Mouse (Mus musculus) left cerebral cortex, postnatal 14 days (tissue): ENCODE measurements around the gene Nell1. TPM values are rescaled to one million over a fixed set of nuclear protein-coding genes. Genes with fewer than 3 reads are reported as not detected.

Experiments
- DNase-seq, 2 experiments: peaks; one replicate each; pipeline ENCODE4 v3.0.0; 2021 to 2022; ENCODE audit warnings: low spot score in 2 of 2, mixed read lengths in 1 of 2
- intact Hi-C: fragments of 180-260 bp; cut with DNase I; formaldehyde crosslinking; loops from one replicate; pipeline ENCODE4 v1.15.1; 2025
- total RNA-seq, 2 experiments: library from RNA; stranded (reverse); gene quantifications; 2 replicates each; pipeline ENCODE4 v1.2.3; 2021

Nell1 gene
- total RNA-seq, 2 experiments from 2014 or later: 44.4 to 46.9 TPM

DNA sequence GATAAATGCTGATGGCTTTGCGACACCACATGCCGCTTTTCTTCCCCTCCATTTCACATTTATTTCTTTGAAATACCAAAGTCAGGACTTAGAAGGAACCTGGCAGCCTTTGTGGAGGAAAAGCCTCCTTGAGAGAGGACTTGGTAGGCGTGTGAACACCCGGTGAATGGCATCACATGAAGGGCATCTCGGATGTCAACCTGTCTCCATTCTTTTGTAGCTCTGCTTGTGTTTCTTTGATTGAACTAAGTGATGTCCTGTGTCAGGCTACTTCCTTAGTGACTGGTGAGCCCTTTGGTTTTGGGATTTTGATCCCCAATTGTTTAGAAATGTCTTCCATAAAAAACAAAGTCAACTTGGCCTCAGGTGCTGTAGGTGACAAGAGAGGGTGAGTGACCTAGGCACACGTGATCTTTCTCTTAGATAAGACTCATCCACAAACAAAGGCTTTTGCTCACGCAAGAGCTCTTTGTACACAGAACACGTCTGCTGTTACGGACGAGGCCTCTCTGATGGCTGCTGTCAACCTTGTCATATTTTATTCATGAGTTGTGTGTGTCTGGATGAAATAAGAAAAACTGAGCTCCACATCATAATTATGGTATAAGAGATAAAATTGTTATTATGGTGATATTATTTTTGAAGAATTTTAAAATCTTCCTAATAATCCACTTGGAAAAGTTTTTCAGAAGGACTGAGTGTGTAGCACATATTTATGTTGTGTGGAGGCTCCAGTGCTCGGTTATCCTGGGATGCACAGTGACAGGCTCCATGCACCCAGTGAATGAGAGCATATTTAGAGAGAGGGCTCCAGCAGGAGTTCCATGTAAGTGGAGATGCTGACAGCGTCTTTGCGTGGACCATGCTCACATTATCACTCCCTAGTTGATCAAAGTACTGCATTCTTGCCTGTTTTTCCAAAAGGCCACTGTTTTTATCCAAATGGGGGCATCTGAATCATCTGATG, 60.8 kb downstream of the Nell1 start:
- intact Hi-C loops: no loop called here
- DNase-seq: no peak

DNA sequence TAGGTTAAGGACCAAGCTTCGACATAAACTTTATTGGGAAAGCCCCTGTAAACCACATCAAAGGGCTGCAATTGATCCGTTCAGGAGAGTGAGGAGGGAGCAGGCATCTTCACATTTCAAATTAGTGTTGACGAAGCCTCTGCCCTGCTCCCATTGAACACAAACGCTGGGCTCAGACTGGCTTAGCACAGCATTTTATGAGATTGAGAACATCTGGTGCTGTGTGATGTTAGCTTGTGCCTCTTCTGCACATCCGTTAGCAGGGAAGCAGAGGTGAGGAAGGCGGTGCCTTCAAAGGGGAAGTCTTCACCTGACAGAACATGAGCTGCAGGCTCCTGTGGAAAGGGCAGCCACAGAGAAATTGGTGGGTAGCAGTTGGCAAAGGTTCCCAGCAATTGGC, 66.4 kb downstream of the Nell1 start:
- DNase-seq: no peak
- intact Hi-C loops: no loop called here

DNA sequence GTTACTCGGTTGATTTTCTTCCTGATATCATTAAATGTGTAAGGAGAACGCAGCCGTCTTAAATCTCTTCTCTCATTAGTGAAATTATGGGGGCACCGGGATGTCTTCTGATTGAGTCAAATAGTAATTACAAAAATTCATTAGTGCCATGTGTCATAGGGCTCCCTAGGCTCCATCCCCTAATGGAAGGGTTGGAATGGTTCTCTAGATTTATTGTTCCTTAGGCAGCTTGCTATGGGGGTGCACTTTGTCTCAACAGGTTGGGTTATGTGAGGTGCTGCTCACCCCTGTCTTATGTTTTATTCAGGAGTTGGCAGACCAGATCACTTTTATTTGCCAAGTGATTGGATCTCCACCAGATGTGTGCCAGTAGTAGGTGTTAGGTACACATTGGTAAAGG, 75.5 kb downstream of the Nell1 start:
- no peak for DNase-seq

DNA sequence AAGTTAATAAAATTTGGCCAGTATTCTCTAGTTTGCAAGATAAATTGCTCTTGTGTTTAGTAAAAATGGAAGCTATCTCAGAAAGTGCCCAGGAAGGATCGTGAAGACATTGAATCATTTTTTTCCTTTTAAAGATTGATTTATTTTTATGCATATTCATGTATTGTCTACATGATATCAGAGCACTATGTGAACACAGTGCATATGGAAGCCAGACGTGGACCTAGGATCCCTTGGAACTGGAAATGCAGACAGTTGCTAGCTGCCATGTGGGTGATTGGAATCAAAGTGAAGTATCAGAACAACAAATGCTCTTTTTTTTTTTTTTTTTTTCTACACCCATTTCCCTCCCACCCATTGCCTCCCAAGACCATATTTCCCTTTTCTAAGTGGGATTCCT, 79.0 kb downstream of the Nell1 start:
- DNase-seq: no peak
- intact Hi-C loops: no loop called here

More for the DNA sequence above, 75.5 kb downstream of the Nell1 start:
- intact Hi-C loops: no loop called here

DNA sequence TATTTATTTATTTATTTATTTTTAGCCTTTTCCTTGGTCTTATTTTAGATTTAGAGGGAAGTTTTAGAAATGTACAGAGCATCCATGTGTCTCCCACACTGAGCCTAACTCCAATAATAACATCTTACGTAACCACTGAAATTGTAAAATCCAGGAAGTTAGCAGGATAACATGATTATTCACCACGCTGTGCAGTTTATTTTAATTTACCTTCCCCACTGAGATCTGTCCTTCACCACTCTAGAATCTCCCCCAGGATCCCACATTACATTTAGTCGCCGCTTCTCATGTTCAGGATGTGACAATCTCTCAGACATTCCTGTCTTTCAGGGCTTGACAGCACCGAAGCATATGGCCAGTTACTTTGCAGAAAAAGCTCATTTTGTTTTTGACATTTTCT, 119.8 kb downstream of the Nell1 start:
- intact Hi-C loops: no loop called here
- peak in 1 of 2 experiments; percentile 23 for DNase-seq

DNA sequence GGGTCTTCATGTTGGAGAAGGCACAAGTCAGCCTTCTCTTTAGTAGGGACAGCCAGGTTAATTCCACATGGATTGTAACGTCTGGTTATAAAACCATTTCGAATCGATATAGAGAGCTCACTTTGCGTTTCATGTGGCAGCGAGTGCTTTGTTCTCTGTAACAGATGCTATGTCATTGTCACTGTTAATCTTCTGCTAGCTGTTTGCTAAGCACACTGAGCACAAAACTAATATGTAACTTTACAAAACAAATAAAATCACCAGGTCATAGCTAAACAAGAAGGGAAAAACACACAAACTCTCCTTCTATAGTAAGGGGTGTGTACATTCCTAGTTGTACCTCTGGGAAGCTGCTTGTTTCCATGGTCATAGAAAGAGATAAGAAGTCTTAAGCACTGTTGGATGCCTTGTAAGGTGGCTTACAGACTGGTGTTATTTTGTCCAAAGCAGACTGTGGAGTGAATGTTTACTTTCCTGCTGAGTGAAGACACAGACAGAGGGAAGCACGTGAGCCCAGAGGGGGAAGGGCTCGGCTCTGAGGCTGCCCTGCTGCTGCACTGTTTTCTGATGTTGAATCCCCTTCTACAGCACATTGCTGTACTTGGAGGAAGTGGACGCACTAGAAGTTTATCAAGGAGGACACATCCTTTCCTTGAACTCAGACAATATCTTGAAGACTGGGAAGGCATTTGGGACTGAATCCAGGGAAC, 131.1 kb downstream of the Nell1 start:
- intact Hi-C loops: no loop called here
- DNase-seq: no peak

DNA sequence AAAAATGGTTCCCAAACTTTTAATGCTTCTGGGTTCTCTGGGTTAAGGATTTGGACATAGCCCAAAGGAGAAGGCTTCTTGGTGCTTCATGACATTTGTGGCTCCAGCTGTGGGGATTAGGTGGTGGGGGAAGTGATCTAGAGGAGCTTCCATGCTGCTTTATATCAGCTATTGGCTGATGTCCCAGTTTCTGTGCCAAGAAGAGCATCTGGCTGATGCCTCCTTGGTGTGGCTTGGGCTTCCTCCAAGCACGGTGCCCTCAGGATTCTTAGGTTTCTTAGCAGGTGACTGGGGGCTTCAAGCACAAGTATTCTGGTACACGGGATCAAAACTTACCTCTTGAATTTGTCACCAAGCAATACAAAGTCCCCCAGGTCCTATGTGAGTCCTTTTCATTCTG, 132.6 kb downstream of the Nell1 start:
- no peak for DNase-seq
- intact Hi-C loops: no loop called here

DNA sequence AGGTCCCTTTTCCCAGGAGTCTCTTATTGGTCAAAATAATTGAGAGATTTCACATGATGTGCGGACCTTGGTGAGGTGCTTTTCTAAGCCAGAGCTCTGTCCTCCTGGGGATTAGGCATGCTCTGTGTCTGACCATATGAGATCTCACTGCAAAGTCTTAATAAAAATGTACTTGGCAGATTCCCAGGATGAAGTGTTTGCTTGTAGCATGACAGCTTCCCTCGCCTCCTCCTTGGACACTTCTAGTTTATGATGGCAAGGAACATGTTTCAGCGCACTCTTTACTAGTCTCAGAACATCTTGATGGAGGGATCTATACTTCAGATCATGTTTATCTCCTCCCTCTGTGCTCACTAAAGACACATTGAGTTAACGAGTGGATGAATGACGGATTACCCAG, 143.7 kb downstream of the Nell1 start:
- DNase-seq: no peak
- intact Hi-C loops: no loop called here

DNA sequence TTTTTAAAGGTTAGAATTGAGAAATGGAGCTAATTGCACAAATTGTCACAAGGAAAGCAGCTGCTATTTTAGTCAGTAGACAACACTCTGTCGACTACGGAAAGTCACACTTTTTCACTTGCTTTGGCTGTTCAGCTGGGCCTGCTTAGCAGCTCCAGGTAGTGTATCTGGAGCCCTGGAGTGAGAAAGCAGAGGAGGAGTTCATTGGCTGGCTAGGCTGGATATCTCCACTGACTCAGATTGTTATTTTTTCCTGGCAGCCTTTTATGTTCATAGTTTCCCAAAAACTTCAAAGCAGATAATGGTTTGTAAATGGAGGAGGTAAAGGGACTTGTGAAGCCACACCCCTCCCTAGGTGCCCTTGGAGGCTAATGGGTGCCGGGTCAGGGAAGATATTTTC, 163.0 kb downstream of the Nell1 start:
- intact Hi-C loops: no loop called here
- peak in 1 of 2 experiments; percentile 11 for DNase-seq

DNA sequence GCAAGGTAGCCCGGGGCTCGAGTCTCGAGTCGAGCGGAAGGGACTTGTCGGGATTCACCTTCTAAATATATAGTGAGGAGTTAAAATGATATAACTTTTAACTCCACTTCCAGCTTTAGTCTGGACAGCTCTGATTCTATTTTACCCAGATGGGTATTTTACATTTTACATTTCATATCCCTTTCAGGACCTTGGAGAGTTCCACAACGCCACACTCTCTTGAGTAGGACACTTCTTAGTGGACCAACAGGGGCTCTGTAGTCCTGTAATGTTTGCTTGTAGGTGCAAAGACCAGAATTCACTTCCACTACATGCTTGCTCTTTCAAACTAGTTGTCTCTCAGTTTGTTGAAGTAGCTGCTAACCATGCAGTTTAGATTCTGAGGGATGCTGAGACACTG, 174.7 kb downstream of the Nell1 start:
- no peak for DNase-seq
- intact Hi-C loops: no loop called here

DNA sequence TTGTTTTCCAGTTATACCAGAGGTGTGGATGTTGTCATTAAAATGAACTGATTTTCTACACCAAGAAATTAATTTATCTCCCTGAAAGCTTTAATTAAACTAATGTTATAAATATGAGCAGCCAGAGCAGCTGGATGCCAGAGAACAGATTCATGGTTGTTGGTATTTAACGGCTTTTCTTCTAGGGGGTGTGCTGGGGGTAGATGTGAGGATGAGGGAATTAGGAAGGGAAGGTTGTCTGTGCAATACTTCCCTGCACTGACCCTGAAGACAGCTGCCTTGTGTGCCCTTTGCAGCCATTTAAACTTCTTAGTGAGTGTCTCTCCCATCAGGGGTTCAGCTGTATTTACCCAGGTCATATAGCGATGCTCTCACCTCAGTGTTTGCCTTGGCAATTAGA, 176.2 kb downstream of the Nell1 start:
- no peak for DNase-seq
- intact Hi-C loops: no loop called here

DNA sequence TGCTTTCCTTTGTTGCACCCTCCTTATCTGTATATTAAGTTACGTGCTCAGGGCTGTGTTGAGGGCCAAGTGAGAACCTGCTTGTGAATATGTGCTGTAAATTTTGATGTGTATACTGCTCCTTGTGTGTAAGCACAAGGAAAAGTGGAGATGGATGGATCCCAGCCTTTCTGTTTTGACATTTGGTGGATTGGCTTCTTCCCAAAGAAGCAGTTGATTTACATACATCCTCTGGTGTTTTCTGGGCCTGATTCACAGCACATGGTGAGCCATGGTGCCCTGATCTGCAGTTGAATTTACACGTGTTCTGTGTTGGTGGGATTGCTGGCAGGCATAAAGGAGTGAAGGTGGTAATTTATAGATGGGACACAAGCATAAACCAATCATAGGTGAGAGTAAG, 179.0 kb downstream of the Nell1 start:
- intact Hi-C loops: no loop called here
- peak in 1 of 2 experiments; percentile 35 for DNase-seq

DNA sequence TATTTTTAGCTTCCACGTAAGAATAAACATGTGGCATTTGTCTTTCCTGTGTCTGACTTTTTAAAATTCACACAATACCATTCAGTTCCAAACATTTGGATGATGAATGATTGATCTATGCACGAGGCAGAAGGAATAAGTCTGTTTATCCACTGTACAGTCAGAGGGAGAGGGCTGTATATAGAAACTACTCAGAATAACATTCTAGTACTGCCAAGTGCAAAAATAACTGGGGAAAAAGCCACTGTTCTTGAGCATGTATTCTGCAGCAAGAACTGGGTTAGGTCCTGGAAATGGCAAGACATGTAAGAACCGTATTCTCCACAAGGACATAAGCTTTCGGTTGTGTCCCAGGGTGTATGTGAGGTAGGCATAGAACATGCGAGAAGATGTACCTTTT, 187.9 kb downstream of the Nell1 start:
- peak; percentile 9 to 55 for DNase-seq
- intact Hi-C loops: no loop called here

DNA sequence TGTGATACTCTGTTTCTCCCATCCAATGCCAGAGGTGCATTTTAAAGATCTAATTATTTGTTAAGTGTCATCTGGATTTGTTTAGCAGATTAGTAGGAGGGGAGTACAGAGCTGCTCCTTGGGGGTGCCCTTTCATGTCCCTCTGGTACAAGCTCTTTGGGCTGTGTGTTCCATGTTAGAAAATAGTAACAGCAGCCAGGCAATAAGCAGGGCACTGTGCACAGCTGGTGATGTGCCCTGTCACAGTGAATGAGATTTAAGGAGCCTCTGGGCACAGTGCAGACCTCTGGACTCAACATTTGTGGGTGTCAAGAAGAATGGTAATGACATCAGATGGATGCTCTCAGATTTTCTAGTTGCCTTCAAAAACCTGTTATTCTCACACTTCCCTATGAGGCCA, 194.1 kb downstream of the Nell1 start:
- no peak for DNase-seq
- intact Hi-C loops: no loop called here

DNA sequence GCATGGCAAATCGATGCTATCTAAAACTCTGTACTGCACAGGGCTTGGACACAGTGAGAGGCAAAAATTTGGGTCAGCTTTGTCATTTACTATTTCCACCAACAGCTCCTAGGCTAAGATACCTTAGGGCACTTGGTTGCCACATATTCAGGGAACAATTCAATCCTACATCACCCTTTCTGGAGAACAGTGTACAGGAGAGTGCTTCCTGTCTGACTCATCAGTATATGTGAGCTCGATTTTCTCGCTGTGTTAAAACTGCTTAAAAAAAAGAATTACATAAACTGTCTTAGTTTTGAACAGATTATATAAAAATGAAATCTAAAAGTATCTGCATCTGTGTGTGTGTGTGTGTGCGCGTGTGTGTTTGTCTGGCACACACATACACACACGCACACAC, 211.6 kb downstream of the Nell1 start:
- DNase-seq: peak in 1 of 2 experiments; percentile 26

DNA sequence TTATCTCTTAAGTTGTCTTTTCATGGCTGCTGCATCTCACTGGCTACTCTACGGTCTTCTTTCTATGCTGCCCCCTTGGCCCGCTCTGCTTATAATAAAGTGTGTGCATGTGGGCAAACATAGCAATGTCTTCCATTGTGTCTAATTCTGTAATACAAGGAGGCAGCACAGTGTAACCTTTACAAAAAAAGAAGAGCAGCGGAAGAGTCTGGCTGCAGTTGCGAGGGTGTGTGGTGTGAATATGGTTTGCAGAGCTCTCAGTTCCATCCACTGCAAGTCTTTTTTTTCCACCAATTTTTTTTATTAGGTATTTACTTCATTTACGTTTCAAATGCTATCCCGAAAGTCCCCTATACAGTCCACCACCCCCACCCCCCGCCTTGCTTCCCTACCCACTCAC, 219.3 kb downstream of the Nell1 start:
- intact Hi-C loops: no loop called here
- DNase-seq: no peak

More for the DNA sequence above, 211.6 kb downstream of the Nell1 start:
- intact Hi-C loops: no loop called here

DNA sequence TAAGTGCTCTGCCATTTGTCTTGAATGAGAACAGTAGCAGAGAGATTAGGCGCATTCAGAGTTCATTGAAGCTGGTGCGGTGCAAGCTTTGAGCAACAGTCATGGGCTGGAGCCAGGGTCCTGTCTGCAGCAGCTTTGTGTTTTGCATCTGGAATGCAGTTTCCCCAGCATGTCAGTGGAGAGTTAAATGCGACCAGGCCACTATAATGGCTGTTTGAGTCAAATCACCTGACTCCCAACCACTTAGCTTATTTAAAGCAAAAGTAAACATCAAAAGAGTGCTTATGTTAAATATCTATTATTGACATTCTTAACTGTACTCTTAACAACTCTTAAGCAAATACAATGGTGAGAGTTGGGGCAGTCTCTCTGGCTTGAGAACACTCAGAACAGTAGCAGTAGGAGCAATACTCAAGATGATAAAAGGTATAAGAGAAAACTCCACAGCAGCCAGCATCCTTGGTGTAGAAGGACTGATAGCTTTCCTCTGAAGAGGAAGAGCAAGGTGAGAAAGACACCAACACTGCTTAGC, 220.5 kb downstream of the Nell1 start:
- intact Hi-C loops: no loop called here
- no peak for DNase-seq

DNA sequence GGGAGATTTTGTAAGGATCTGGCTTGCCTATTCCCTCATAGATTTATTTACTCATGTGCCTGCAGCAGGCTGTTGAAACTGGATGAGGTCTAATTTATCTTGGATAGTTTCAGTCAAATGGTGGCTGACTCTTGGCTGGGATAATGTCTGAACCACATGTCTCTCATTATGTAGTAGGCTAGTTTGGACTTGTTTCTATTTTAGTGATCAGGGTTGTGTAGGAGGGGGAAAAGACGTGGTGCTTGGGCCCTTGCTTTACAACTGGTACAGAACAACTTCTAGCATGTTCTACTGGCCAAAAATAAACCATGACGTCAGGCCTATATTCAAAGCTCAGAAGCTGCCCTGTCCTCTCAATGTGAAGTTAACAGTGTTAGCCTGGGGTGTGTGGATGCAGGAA, 230.6 kb downstream of the Nell1 start:
- peak; percentile 32 to 56 for DNase-seq
- intact Hi-C loops: no loop called here

DNA sequence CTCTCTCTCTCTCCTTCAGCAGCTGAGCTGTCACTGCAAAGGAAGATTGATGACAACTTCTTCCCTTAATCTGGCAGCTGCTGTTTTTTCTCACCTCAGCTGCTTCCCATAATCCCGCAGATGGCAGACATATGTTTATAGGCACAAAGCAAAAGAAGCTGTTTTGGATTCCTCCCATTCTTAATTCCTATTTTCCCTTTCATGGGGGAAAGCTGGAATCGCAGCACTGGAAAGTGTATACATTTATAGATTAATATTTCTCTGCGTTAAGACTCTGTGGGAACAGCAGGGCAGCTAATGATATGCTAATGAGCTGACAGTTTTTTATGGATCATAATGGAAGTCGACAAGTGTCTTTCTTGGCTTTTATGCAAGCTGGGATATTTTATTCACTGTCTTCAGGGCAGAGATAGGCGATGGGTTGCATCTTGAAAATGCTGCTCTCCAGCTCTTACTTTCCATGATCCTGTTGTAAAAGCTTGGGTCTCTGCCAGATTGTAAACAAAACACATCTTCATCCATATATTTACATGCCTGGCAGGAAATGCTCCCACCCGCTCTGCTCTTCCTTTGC, 236.1 kb downstream of the Nell1 start:
- intact Hi-C loops: no loop called here
- DNase-seq: peak in 1 of 2 experiments; percentile 14

DNA sequence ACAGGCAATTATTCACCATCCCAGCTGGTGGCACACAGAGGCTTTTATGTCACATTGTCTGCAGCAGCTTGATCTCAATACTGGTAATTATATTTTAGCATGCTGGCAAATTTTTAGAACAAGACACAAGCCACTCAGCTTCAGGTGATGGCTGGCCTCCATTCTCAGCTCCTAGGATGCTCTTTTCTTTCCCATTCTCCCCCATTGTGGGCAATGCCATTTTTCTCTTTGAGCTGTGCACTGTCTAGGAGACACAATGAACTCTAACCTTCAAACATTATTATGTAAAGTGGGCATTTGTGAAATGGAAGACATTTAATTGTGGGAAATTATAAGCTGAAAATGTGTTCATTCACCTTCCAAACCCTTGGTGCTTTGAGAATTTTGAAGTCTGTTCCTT, 247.2 kb downstream of the Nell1 start:
- intact Hi-C loops: no loop called here
- DNase-seq: no peak
